Mouse (Mus musculus) cortical plate, adult 2 months (tissue): Measurements from ENCODE around the gene Plek.

Experiments
- CTCF ChIP-seq: fragments of 200-500 bp; IDR thresholded peaks from 2 replicates; pipeline ENCODE4 v1.5.1; 2011; ENCODE audit warnings: mild to moderate bottlenecking, control low read depth, low read length; ENCODE audit not compliant: insufficient read depth; ENCODE audit errors: extremely low read depth
- POLR2A ChIP-seq: fragments of 200-500 bp; IDR thresholded peaks from 2 replicates; pipeline ENCODE4 v1.6.1; 2011; ENCODE audit warnings: mild to moderate bottlenecking, low read length, control low read depth; ENCODE audit not compliant: insufficient read depth; ENCODE audit errors: extremely low read depth

GRCm38 (mm10) chr11:16972027-16972426 lies 80.2 kb downstream of the Plek start:
- TF ChIP-seq CTCF (no peak), POLR2A (no peak)
